Mouse (Mus musculus) liver, postnatal 0 days (tissue): ENCODE measurements around the gene B4galt3.

ENCODE experiments used
- CTCF ChIP-seq: sonication (generic); IDR thresholded peaks from 2 replicates; pipeline ENCODE4 v1.5.1; 2016; ENCODE audit warnings: antibody characterized with exemption, low read depth
- EP300 ChIP-seq: IDR thresholded peaks from 2 replicates; pipeline ENCODE4 v1.6.1; 2016; ENCODE audit warnings: antibody characterized with exemption, low read depth, mild to moderate bottlenecking

DNA sequence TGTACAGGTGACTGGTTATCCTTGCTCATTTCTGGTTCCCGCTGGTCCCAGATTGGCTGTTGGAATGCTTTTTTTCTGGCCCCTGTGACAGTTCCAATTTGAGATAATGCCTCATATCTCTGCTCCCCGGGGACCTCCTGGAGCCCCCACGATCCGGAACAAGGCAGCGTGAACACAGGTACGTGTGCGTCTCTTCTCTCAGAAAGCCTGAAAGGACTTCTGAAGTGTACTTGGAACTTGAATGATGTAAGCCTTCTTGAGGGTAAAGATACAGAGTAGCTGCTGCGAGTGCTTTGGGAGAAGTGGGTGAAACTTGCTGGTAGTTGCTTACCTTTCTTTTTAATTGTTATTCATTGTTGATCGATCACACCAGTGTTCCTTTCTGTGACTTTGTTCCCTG, 1.1 kb downstream of the B4galt3 start:
- TF ChIP-seq CTCF (no peak), EP300 (no peak)
